Mouse (Mus musculus) lung, adult 2 months (tissue): Measurements from ENCODE around the gene Zfp366.

Experiments used
- CTCF ChIP-seq: fragments of 200-500 bp; IDR thresholded peaks from 2 replicates; pipeline ENCODE4 v1.5.1; 2011; ENCODE audit warnings: mild to moderate bottlenecking, low read length, control low read depth; ENCODE audit not compliant: insufficient read depth
- POLR2A ChIP-seq: fragments of 200-500 bp; IDR thresholded peaks from 2 replicates; pipeline ENCODE4 v1.6.1; 2011; ENCODE audit warnings: low read depth, mild to moderate bottlenecking, control low read depth, low read length, borderline replicate concordance; ENCODE audit errors: extremely low read depth

DNA sequence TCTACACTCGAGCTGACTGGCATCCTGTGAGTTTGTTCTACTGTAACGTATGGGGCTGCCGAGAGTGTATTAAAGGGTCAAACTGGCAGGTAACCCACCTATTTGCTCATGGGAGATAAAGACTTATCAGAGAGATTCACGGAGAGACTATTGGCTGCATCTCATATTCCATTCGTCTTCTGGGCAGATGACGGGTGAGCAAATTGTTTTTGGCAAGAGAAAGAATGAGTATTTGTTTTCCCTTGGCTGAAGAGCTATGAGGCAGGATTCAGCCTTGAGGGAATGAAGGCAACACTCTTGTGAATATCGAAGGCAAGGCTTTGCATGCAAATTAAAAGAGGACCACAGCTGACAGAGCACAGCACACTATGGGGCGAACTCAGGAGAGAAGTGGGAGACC is 4.0 kb downstream of the Zfp366 start:
- TF ChIP-seq CTCF (no peak), POLR2A (no peak)
